Mouse (Mus musculus) olfactory bulb, adult 2 months (tissue): Measurements from ENCODE around the gene Cntrl.

Source experiments
- CTCF ChIP-seq: fragments of 200-500 bp; IDR thresholded peaks from 2 replicates; pipeline ENCODE4 v1.5.1; 2012; ENCODE audit warnings: low read depth, mild to moderate bottlenecking, low read length, moderate library complexity; ENCODE audit not compliant: insufficient read depth
- POLR2A ChIP-seq: fragments of 200-500 bp; IDR thresholded peaks from 2 replicates; pipeline ENCODE4 v1.6.1; 2012; ENCODE audit warnings: mild to moderate bottlenecking, low read depth, low read length, moderate library complexity; ENCODE audit not compliant: insufficient read depth

- no peak for TF ChIP-seq CTCF
- TF ChIP-seq POLR2A: no peak
These were observed 64.8 kb downstream of the Cntrl start for GRCm38 (mm10) chr2:35174100-35174499.
